Comparison of ENCODE assay signal across 8 mouse cellular contexts in the genomic region with DNA sequence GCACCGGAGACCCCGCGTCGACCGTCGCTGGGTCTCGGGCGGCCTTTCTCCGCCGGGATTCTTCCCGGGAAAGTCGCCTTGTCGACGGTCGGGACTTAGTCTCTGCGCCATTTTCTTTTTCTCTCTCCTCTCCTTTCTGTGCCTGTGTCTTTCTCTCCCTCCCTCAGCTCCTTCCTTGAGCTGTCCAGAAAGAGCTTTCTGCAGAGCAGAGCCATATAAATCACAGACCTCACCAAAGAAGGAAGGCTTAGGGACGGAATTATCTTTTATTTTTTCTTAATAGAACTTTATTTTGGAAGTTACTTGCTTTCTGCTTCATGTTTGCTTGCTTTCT. TPM values are rescaled to one million over a fixed set of nuclear protein-coding genes. Genes with fewer than 3 reads are reported as not detected.
DNase-seq lines count a peak whose midpoint lies in the region; ATAC-seq lines count a peak whose summit lies in the region.

No protein-coding gene starts in this region.

- H3K9ac ChIP-seq in intestine, embryonic 15.5 days, result peak overlapping the region; percentile 99
- H3K9ac ChIP-seq in neural tube, embryonic 13.5 days, result peak overlapping the region; percentile 99

- peak; percentile 54 for DNase-seq in embryo, embryonic 10 days (ENCODE audit: low spot score)
- DNase-seq in embryo, embryonic 9.5 days (ENCODE audit: extremely low spot score), result no peak
- peak; percentile 22 for DNase-seq in thymus, postnatal 0 days (ENCODE audit: low spot score)
- no peak for DNase-seq in thymus, postnatal 10 days (ENCODE audit: low spot score in 2 of 2)
- DNase-seq in cerebellum, adult 9-10 months, result no peak
- DNase-seq in cerebellum, adult 11-12 months, result no peak

- ATAC-seq in intestine, embryonic 15.5 days, result no peak
- ATAC-seq in neural tube, embryonic 13.5 days (ENCODE audit: low read depth), result no peak

- WGBS in intestine, embryonic 15.5 days, result 0% methylated on average over 17 of the region's 17 CpGs
- under 1% methylated on average over 17 of the region's 17 CpGs for WGBS in neural tube, embryonic 13.5 days

- H3K4me3 ChIP-seq in intestine, embryonic 15.5 days (replicated peaks), result peak overlapping the region; percentile 99
- H3K4me3 ChIP-seq in neural tube, embryonic 13.5 days, result peak overlapping the region; percentile 77

- H3K4me1 ChIP-seq in intestine, embryonic 15.5 days (replicated peaks), result peaks cover 13% of the 10 kb centered on the region
- peaks cover 34% of the 10 kb centered on the region for H3K4me1 ChIP-seq in neural tube, embryonic 13.5 days (replicated peaks)

- no peaks in the 10 kb centered on the region for H3K36me3 ChIP-seq in intestine, embryonic 15.5 days
- H3K36me3 ChIP-seq in neural tube, embryonic 13.5 days, result no peaks in the 10 kb centered on the region

- H3K27ac ChIP-seq in intestine, embryonic 15.5 days, result peak overlapping the region; percentile 94
- peak overlapping the region; percentile 99 for H3K27ac ChIP-seq in neural tube, embryonic 13.5 days (replicated peaks)

- no peaks in the 10 kb centered on the region for H3K9me3 ChIP-seq in intestine, embryonic 15.5 days
- H3K9me3 ChIP-seq in neural tube, embryonic 13.5 days, result no peaks in the 10 kb centered on the region

- H3K27me3 ChIP-seq in intestine, embryonic 15.5 days (replicated peaks), result no peaks in the 10 kb centered on the region
- no peaks in the 10 kb centered on the region for H3K27me3 ChIP-seq in neural tube, embryonic 13.5 days

- H3K4me2 ChIP-seq in intestine, embryonic 15.5 days (replicated peaks), result peak overlapping the region; percentile 64
- peak overlapping the region; percentile 93 for H3K4me2 ChIP-seq in neural tube, embryonic 13.5 days

RNA-seq across cellular contexts. Expression of gene Top1, which starts 1.1 kb away (rescaled TPM):
- 68.2 and 69.4 TPM in 2 replicates for polyA plus RNA-seq in thymus, postnatal 0 days (2015; fragmentation: Nextera tagmentation; extraction: Ambion mirVana)
- polyA plus RNA-seq in intestine, embryonic 15.5 days (2015; fragmentation: Nextera tagmentation; extraction: Ambion mirVana), result 61.5 and 65.3 TPM in 2 replicates
- 92.2 and 97.2 TPM in 2 replicates for polyA plus RNA-seq in neural tube, embryonic 13.5 days (2015; fragmentation: Nextera tagmentation; extraction: Ambion mirVana)

Comparison
In these comparisons a context has a peak if more than half of its experiments do, and no peak if none do; other contexts are left out.
1. DNase-seq: peak in embryo, embryonic 10 days (single experiment) and thymus, postnatal 0 days (single experiment); none in embryo, embryonic 9.5 days (single experiment), thymus, postnatal 10 days (0 of 2), cerebellum, adult 9-10 months (single experiment) and cerebellum, adult 11-12 months (single experiment).